Comparison of ENCODE assay signal across 8 mouse cellular contexts in the genomic region with DNA sequence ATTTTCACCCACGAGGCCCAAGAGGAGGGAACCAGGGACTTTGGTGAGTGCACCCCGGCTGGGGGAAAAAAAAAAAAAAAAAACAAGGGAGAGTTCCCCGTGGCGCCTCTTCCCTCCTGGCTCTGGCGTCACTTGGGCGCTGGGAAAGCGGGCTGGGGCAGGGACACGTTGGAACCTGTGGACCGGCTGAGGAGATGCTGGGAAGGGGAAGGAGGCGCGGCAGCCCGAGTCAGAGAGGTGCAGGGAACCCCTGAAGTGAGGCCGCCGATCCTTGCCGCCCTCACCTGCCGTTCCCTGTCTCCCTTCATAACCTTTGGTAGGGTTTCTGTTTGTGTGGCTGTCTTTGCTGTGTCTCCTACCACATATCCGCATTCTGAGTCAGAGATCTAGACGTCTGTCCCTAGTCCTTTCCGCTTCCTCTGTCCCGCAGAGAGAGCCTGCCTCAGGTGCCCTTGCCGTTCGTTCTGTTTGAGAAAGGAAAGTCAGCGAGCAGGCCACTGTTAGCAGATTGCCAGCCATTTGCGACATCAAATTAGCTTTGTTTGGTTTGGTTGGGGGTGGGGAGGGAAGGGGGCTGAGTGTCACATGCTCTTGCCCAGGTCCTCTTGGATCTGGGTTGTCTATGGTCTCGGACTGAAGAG. TPM values are rescaled to one million over a fixed set of nuclear protein-coding genes. Genes with fewer than 3 reads are reported as not detected.
DNase-seq lines count a peak whose midpoint lies in the region; ATAC-seq lines count a peak whose summit lies in the region.

A gene (minus strand): TSS at position 470 of the 641 bp plus-strand sequence.

- 4% methylated on average over 25 of the region's 25 CpGs for WGBS in kidney, embryonic 15.5 days
- whole genome bisulfite sequencing in intestine, embryonic 14.5 days: 5% methylated on average over 25 of the region's 25 CpGs
- WGBS in midbrain, embryonic 12.5 days: 2% methylated on average over 25 of the region's 25 CpGs

- peak within 1 kb of the TSS; percentile 55 for H3K9ac ChIP-seq in kidney, embryonic 15.5 days
- H3K9ac ChIP-seq in intestine, embryonic 14.5 days (ENCODE audit: low read length): peak within 1 kb of the TSS; percentile 55
- peak within 1 kb of the TSS; percentile 37; the same call in 1 of the 2 replicates for H3K9ac ChIP-seq in midbrain, embryonic 12.5 days (replicated peaks)

- no peaks in the 10 kb centered on the region for H3K9me3 ChIP-seq in kidney, embryonic 15.5 days (replicated peaks)
- H3K9me3 ChIP-seq in intestine, embryonic 14.5 days (ENCODE audit: control insufficient read depth, low read length): no peaks in the 10 kb centered on the region
- no peaks in the 10 kb centered on the region for H3K9me3 ChIP-seq in midbrain, embryonic 12.5 days

- H3K36me3 ChIP-seq in kidney, embryonic 15.5 days: no peaks in the 10 kb centered on the region
- no peaks in the 10 kb centered on the region for H3K36me3 ChIP-seq in intestine, embryonic 14.5 days (ENCODE audit: control insufficient read depth, insufficient read depth, low read length)
- H3K36me3 ChIP-seq in midbrain, embryonic 12.5 days: no peaks in the 10 kb centered on the region

- peaks cover 30% of the 10 kb centered on the region for H3K27me3 ChIP-seq in kidney, embryonic 15.5 days
- peaks cover 21% of the 10 kb centered on the region for H3K27me3 ChIP-seq in intestine, embryonic 14.5 days (replicated peaks; ENCODE audit: control insufficient read depth, insufficient read depth, low read length)
- H3K27me3 ChIP-seq in midbrain, embryonic 12.5 days: peaks cover 41% of the 10 kb centered on the region

- no peak for DNase-seq in kidney, postnatal 14 days
- DNase-seq in intestine, embryonic 14.5 days (ENCODE audit: low spot score): no peak
- DNase-seq in layer of hippocampus, postnatal 25 days (ENCODE audit: extremely low spot score in 1 of 2, low spot score in 1 of 2): no peak
- DNase-seq in gastrocnemius, adult 18-20 months (ENCODE audit: low spot score): no peak
- no peak for DNase-seq in layer of hippocampus, postnatal 14 days (ENCODE audit: low spot score in 2 of 2)

- peaks cover 47% of the 10 kb centered on the region for H3K4me1 ChIP-seq in kidney, embryonic 15.5 days
- H3K4me1 ChIP-seq in brown adipose tissue, adult 24 weeks (ENCODE audit: control insufficient read depth, insufficient read depth, insufficient read length, low read length): no peaks in the 10 kb centered on the region
- peaks cover 26% of the 10 kb centered on the region for H3K4me1 ChIP-seq in intestine, embryonic 14.5 days (replicated peaks; ENCODE audit: control insufficient read depth, insufficient read depth, low read length)
- H3K4me1 ChIP-seq in midbrain, embryonic 12.5 days: peaks cover 21% of the 10 kb centered on the region

- H3K27ac ChIP-seq in kidney, embryonic 15.5 days: peak within 1 kb of the TSS; percentile 52
- H3K27ac ChIP-seq in brown adipose tissue, adult 24 weeks (replicated peaks; ENCODE audit: low read depth, low read length): no peak within 1 kb of the TSS; the same call in 1 of the 2 replicates
- peak within 1 kb of the TSS; percentile 23; the same call in 1 of the 2 replicates for H3K27ac ChIP-seq in intestine, embryonic 14.5 days (ENCODE audit: low read depth)
- H3K27ac ChIP-seq in midbrain, embryonic 12.5 days (replicated peaks): no peak within 1 kb of the TSS

- peak within 1 kb of the TSS; percentile 88 for H3K4me2 ChIP-seq in kidney, embryonic 15.5 days
- H3K4me2 ChIP-seq in intestine, embryonic 14.5 days (ENCODE audit: low read length): peak within 1 kb of the TSS; percentile 70
- peak within 1 kb of the TSS; percentile 61 for H3K4me2 ChIP-seq in midbrain, embryonic 12.5 days (replicated peaks)

- ATAC-seq in kidney, embryonic 15.5 days (replicated peaks; ENCODE audit: low FRiP score): no peak
- no peak for ATAC-seq in intestine, embryonic 14.5 days (replicated peaks; ENCODE audit: low FRiP score, low TSS enrichment, low read depth)
- ATAC-seq in midbrain, embryonic 12.5 days (ENCODE audit: low FRiP score, low read depth): no peak

- H3K4me3 ChIP-seq in kidney, embryonic 15.5 days (replicated peaks): peak within 1 kb of the TSS; percentile 53
- H3K4me3 ChIP-seq in brown adipose tissue, adult 24 weeks (ENCODE audit: insufficient read depth, low read depth, low read length): peak within 1 kb of the TSS; percentile 50
- peak within 1 kb of the TSS; percentile 46 for H3K4me3 ChIP-seq in intestine, embryonic 14.5 days (ENCODE audit: low read depth, low read length)
- peak within 1 kb of the TSS; percentile 39 for H3K4me3 ChIP-seq in midbrain, embryonic 12.5 days

RNA-seq across cellular contexts. Expression of the gene that starts here (rescaled TPM):
- polyA plus RNA-seq in kidney, embryonic 15.5 days (2015; fragmentation: Nextera tagmentation; extraction: Ambion mirVana): 0.26 and 0.46 TPM in 2 replicates
- polyA plus RNA-seq in brown adipose tissue, adult 24 weeks (2012; ENCODE audit: insufficient read depth, insufficient read length, missing spikeins): not detected in 2 replicates
- 0.22 and 0.24 TPM in 2 replicates for polyA plus RNA-seq in intestine, embryonic 14.5 days (2014; fragmentation: Nextera tagmentation; extraction: Ambion mirVana)
- polyA plus RNA-seq in midbrain, embryonic 12.5 days (2016; fragmentation: Nextera tagmentation; extraction: Ambion mirVana): 0.41 and 0.52 TPM in 2 replicates
- total RNA-seq in layer of hippocampus, postnatal 25 days (2021): not detected
- total RNA-seq in gastrocnemius, adult 18-20 months (2021): not detected
- total RNA-seq in layer of hippocampus, postnatal 14 days (2021): not detected

Comparison
In these comparisons a context has a peak if more than half of its experiments do, and no peak if none do; other contexts are left out.
1. H3K27ac ChIP-seq: peak in kidney, embryonic 15.5 days (single experiment) and intestine, embryonic 14.5 days (single experiment); none in brown adipose tissue, adult 24 weeks (single experiment) and midbrain, embryonic 12.5 days (single experiment).
2. Peak in every context shown above with its lines, with median percentiles within 50 percentile points of each other: H3K4me2 ChIP-seq, H3K4me3 ChIP-seq and H3K9ac ChIP-seq.